Mouse (Mus musculus) G1E (cell line): Measurements from ENCODE around the gene E2f8.

Experiments used
- CTCF ChIP-seq: IDR thresholded peaks from 2 replicates; pipeline ENCODE4 v1.5.1; 2012; ENCODE audit warnings: low read depth, low read length, inconsistent platforms, mixed read lengths
- GATA1 ChIP-seq: IDR thresholded peaks from 2 replicates; pipeline ENCODE4 v1.6.1; 2012; ENCODE audit warnings: borderline replicate concordance, low read length, inconsistent platforms, mixed read lengths
- POLR2AphosphoS5 ChIP-seq: IDR thresholded peaks from 2 replicates; pipeline ENCODE4 v1.6.1; 2012; ENCODE audit warnings: low read depth, low read length, inconsistent platforms; ENCODE audit not compliant: insufficient replicate concordance

DNA sequence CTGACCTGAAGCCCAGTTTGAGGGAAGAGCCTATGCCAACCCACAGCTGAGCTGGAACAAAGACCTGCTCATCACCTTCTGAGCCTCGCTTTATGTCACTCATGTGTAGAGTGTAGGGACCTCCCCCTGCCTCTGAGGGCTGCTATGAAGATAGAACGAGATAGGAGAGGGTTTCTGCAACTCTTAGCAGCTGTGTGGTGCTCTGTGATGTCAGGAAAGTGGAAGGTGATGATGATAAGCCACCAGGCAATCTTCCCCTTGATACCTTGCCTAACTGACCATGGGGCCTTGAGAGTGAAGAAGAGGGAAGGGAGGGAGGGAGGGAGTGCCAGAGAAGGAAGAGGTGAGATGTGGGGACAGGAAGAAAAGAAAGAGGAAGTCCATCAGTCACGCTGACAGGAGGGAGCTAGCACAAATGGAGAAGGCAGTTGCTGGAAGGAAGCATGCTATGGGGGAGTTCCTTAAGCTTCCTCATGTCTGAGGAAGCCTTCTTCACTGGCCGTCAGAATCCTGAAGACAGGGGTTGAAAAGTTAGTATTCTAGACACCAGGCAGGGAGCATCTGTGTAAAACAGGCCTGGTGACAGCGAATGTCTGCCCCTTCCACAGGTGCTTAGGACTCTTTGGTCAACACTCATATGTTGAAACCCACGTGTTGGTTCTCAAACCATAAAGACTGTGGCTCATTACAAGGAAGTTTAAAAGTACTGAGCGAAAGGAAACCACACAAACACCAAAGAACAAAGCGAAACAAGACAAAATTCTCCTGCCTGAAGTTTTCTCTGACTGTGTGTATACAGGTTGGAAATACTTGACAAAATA is 27.3 kb upstream of the E2f8 start, which contains the start of gene Nav2:
- no peak for TF ChIP-seq GATA1
- TF ChIP-seq CTCF, result no peak
- no peak for TF ChIP-seq POLR2AphosphoS5
